Mouse (Mus musculus) bone marrow, adult 2 months (tissue): ENCODE data around the gene Tulp3.

Experiments
- CTCF ChIP-seq: fragments of 200-500 bp; IDR thresholded peaks from 2 replicates; pipeline ENCODE4 v1.5.1; 2011; ENCODE audit warnings: low read length, control low read depth; ENCODE audit not compliant: control insufficient read depth, insufficient read depth
- POLR2A ChIP-seq: fragments of 200-500 bp; IDR thresholded peaks from 2 replicates; pipeline ENCODE4 v1.6.1; 2011; ENCODE audit warnings: low read depth, mild to moderate bottlenecking, control low read depth, low read length, borderline replicate concordance; ENCODE audit not compliant: control insufficient read depth

DNA sequence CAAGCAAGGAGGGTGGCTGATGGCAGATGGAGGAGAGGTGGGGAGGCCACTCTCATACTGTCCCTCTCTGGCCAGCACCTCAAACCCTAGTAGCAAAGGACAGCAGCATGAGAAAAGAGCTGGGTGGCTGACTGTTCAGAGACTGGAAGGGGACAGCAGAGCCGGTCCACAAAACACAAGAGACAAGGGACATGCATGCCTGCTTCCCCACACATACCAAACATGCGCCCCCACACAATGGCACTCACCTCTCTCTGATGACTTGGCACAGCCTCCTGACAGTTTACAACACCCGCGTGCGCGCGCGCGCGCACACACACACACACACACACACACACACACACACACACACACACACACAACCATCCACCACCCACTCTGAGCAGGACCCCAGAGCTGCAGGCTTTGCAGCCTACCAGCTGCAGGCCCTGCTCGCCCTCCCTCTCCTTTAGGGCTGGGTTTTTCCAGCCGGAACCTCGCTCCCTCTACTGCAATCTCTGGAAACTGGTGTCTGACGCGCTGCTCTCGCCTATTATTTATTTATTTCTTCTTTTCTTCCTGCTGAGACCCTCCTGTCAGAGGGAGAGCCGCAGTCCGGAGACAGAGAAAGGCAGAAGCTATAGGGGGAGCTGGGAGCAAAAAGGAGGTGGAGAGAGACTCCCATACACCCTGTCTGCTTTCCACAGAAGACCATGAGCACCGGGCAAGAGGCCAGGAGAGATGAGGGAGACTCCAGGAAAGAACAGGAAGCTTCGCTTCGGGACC is 44.0 kb upstream of the Tulp3 start:
- no peak for TF ChIP-seq CTCF
- TF ChIP-seq POLR2A = no peak
